Mouse (Mus musculus) cerebellum, adult 2 months (tissue): ENCODE results near the gene Atf6b.

Source experiments
- CTCF ChIP-seq: fragments of 200-500 bp; IDR thresholded peaks from 2 replicates; pipeline ENCODE4 v1.5.1; 2011; ENCODE audit warnings: low read depth, mild to moderate bottlenecking, control low read depth, low read length, moderate library complexity, borderline replicate concordance; ENCODE audit not compliant: insufficient read depth
- POLR2A ChIP-seq: fragments of 200-500 bp; IDR thresholded peaks from 2 replicates; pipeline ENCODE4 v1.6.1; 2011; ENCODE audit warnings: low read length, control low read depth, borderline replicate concordance; ENCODE audit not compliant: insufficient read depth

GRCm38 (mm10) chr17:34643944-34644343, 3.0 kb upstream of the Atf6b start:
- TF ChIP-seq CTCF (no peak), POLR2A (peak; percentile 35; the same call in 1 of the 2 replicates)
